8 mouse cellular contexts compared by ENCODE assay signal in genomic region chr10:89745666-89746020, GRCm38 (mm10). TPM values are rescaled to one million over a fixed set of nuclear protein-coding genes. Genes with fewer than 3 reads are reported as not detected.
A peak's percentile ranks its signal among the peaks of the same experiment; 100 is the strongest.
DNase-seq lines count a peak whose midpoint lies in the region; ATAC-seq and TF ChIP-seq lines count a peak whose summit lies in the region.

No protein-coding gene starts in this region.

- no peak for TF ChIP-seq POLR2A in cerebellum, adult 2 months (IDR thresholded peaks at IDR 0.05; ENCODE audit: borderline replicate concordance, insufficient read depth, low read length)
- TF ChIP-seq POLR2A in thymus, adult 2 months (IDR thresholded peaks at IDR 0.05; ENCODE audit: control insufficient read depth, extremely low read depth, insufficient read depth, low read length, poor library complexity) = no peak
- TF ChIP-seq POLR2A in myocyte (IDR thresholded peaks at IDR 0.05; ENCODE audit: insufficient read length, low read depth) = no peak

- H3K9ac ChIP-seq in intestine, embryonic 16.5 days (ENCODE audit: low read depth, low read length) = peak overlapping the region; percentile 91

- no peaks in the 10 kb centered on the region for H3K36me3 ChIP-seq in thymus, adult 2 months (ENCODE audit: control insufficient read depth, insufficient read depth, low read length)
- H3K36me3 ChIP-seq in intestine, embryonic 16.5 days (ENCODE audit: control insufficient read depth, insufficient read depth, low read length) = no peaks in the 10 kb centered on the region
- H3K36me3 ChIP-seq in myocyte (ENCODE audit: control insufficient read depth, insufficient read depth) = no peaks in the 10 kb centered on the region

- H3K4me3 ChIP-seq in cerebellum, adult 2 months (replicated peaks; ENCODE audit: insufficient read depth, low read depth, low read length) = peak overlapping the region; percentile 97
- H3K4me3 ChIP-seq in thymus, adult 2 months (ENCODE audit: control insufficient read depth, insufficient read depth, low read length) = peak overlapping the region; percentile 77
- peak overlapping the region; percentile 95 for H3K4me3 ChIP-seq in intestine, embryonic 16.5 days (ENCODE audit: low read length)
- H3K4me3 ChIP-seq in myocyte = peak overlapping the region; percentile 85

- intact Hi-C loops in left cerebral cortex, postnatal 14 days (cut with DNase I) = loop anchor here (10.0 kb wide), 1 partner anchor 299 kb away; no protein-coding TSS in a partner anchor

- peak overlapping the region; percentile 82 for H3ac ChIP-seq in myocyte (ENCODE audit: control insufficient read depth, insufficient read length)

- under 1% methylated on average over 14 of the region's 14 CpGs for WGBS in cerebellum, adult 2 months
- WGBS in thymus, adult 2 months = under 1% methylated on average over 14 of the region's 14 CpGs
- 0% methylated on average over 14 of the region's 14 CpGs for WGBS in intestine, embryonic 16.5 days

- H3K4me2 ChIP-seq in intestine, embryonic 16.5 days (ENCODE audit: low read depth, low read length) = peak overlapping the region; percentile 73
- H3K4me2 ChIP-seq in myocyte (ENCODE audit: low read depth) = peak overlapping the region; percentile 78

- TF ChIP-seq CTCF in cerebellum, adult 2 months (IDR thresholded peaks at IDR 0.05; ENCODE audit: borderline replicate concordance, insufficient read depth, low read depth, low read length) = no peak
- no peak for TF ChIP-seq CTCF in thymus, adult 2 months (IDR thresholded peaks at IDR 0.05; ENCODE audit: borderline replicate concordance, control insufficient read depth, extremely low read depth, insufficient read depth, low read length, poor library complexity)

- no peaks in the 10 kb centered on the region for H3K9me3 ChIP-seq in intestine, embryonic 16.5 days (ENCODE audit: control insufficient read depth, low read length)

- peaks cover 54% of the 10 kb centered on the region for H3K79me2 ChIP-seq in myocyte (ENCODE audit: control insufficient read depth, insufficient read depth)

- ATAC-seq in intestine, embryonic 16.5 days = no peak

- peak overlapping the region; percentile 94 for H3K27ac ChIP-seq in cerebellum, adult 2 months (ENCODE audit: insufficient read depth, low read length)
- H3K27ac ChIP-seq in thymus, adult 2 months (ENCODE audit: control insufficient read depth, insufficient read depth, low read length) = peak overlapping the region; percentile 38; the same call in 1 of the 2 replicates
- peak overlapping the region; percentile 88 for H3K27ac ChIP-seq in intestine, embryonic 16.5 days (ENCODE audit: low read length)

- H3K4me1 ChIP-seq in cerebellum, adult 2 months (ENCODE audit: control insufficient read depth, insufficient read depth, low read length) = peaks cover 3% of the 10 kb centered on the region; the same call in 1 of the 2 replicates
- peaks cover 9% of the 10 kb centered on the region for H3K4me1 ChIP-seq in thymus, adult 2 months (replicated peaks; ENCODE audit: control insufficient read depth, insufficient read depth, low read length)
- peaks cover 6% of the 10 kb centered on the region for H3K4me1 ChIP-seq in intestine, embryonic 16.5 days (ENCODE audit: control insufficient read depth, insufficient read depth, low read length)

- no peaks in the 10 kb centered on the region for H3K27me3 ChIP-seq in cerebellum, adult 2 months (ENCODE audit: control insufficient read depth, insufficient read depth, low read length)
- H3K27me3 ChIP-seq in thymus, adult 2 months (ENCODE audit: control insufficient read depth, insufficient read depth, low read length) = no peaks in the 10 kb centered on the region
- H3K27me3 ChIP-seq in intestine, embryonic 16.5 days (replicated peaks; ENCODE audit: control insufficient read depth, insufficient read depth, low read length) = no peaks in the 10 kb centered on the region
- H3K27me3 ChIP-seq in myocyte (ENCODE audit: control insufficient read depth, insufficient read depth, insufficient read length) = no peaks in the 10 kb centered on the region

- DNase-seq in cerebellum, adult 2 months = no peak
- no peak for DNase-seq in cerebellum, adult 8-10 months
- no peak for DNase-seq in thymus, adult 2 months
- DNase-seq in thymus, adult 18-20 months = no peak
- no peak for DNase-seq in left cerebral cortex, postnatal 14 days (ENCODE audit: low spot score in 2 of 2)
- no peak for DNase-seq in gastrocnemius, postnatal 4 days (ENCODE audit: low spot score in 2 of 2)

TF ChIP-seq in myocyte, 11 proteins besides CTCF, POLR2A, EP300 and RAD21:
- TF ChIP-seq MAX (IDR thresholded peaks at IDR 0.05; ENCODE audit: low read depth) (no peak), TCF12 (IDR thresholded peaks at IDR 0.05; ENCODE audit: insufficient read depth, poor library complexity, severe bottlenecking) (no peak), E2F4 (IDR thresholded peaks at IDR 0.05; ENCODE audit: insufficient read depth) (no peak), REST (IDR thresholded peaks at IDR 0.05; ENCODE audit: insufficient read depth, insufficient read length) (no peak), CEBPB (IDR thresholded peaks at IDR 0.05; ENCODE audit: insufficient read depth, poor library complexity, severe bottlenecking) (no peak), POLR2AphosphoS2 (IDR thresholded peaks at IDR 0.05; ENCODE audit: insufficient read length, low read depth) (no peak), USF1 (IDR thresholded peaks at IDR 0.05; ENCODE audit: low read depth) (no peak), MYOG (IDR thresholded peaks at IDR 0.05; ENCODE audit: control insufficient read depth in 1 of 3, insufficient read depth in 1 of 3, insufficient read length in 2 of 3, low read depth in 2 of 3) (no peak), SRF (IDR thresholded peaks at IDR 0.05; ENCODE audit: control insufficient read depth, insufficient read length, low read depth) (no peak), TCF3 (IDR thresholded peaks at IDR 0.05; ENCODE audit: insufficient read length, low read depth) (no peak), MYOD1 (IDR thresholded peaks at IDR 0.05; ENCODE audit: control insufficient read depth in 1 of 3, insufficient read length in 2 of 3, low read depth in 2 of 3) (no peak)
TF ChIP-seq in myocyte: peak in this region for 0.

RNA-seq across cellular contexts. Expression of gene Uhrf1bp1l, which starts 0.9 kb away (rescaled TPM):
- polyA plus RNA-seq in cerebellum, adult 2 months (2012; rRNA removed) = 52.4 and 56.8 TPM in 2 replicates
- polyA plus RNA-seq in thymus, adult 2 months (2012; rRNA removed) = 20.4 and 20.7 TPM in 2 replicates
- polyA plus RNA-seq in intestine, embryonic 16.5 days (2015; fragmentation: Nextera tagmentation; extraction: Ambion mirVana) = 17.2 and 19.4 TPM in 2 replicates
- 16.0 TPM for polyA plus RNA-seq in myocyte (2012; fragmentation: generic; extraction: Trizol)
- total RNA-seq in left cerebral cortex, postnatal 14 days (2021) = 10 to 100 TPM; 88.6 to 90.2 TPM
- 10 to 100 TPM; 11.5 to 17.9 TPM for total RNA-seq in gastrocnemius, postnatal 4 days (2021)

RNA-seq across cellular contexts. Expression of gene Actr6, which starts 13.5 kb away (rescaled TPM):
- polyA plus RNA-seq in cerebellum, adult 2 months (2012; rRNA removed) = 18.0 and 18.7 TPM in 2 replicates
- polyA plus RNA-seq in thymus, adult 2 months (2012; rRNA removed) = 2.6 and 2.7 TPM in 2 replicates
- 18.7 and 21.5 TPM in 2 replicates for polyA plus RNA-seq in intestine, embryonic 16.5 days (2015; fragmentation: Nextera tagmentation; extraction: Ambion mirVana)
- 4.5 TPM for polyA plus RNA-seq in myocyte (2012; fragmentation: generic; extraction: Trizol)
- total RNA-seq in left cerebral cortex, postnatal 14 days (2021) = 10 to 100 TPM; 22.5 to 23.1 TPM
- 1 to 10 TPM; 6.9 to 8.0 TPM for total RNA-seq in gastrocnemius, postnatal 4 days (2021)

RNA-seq across cellular contexts. Expression of gene Scyl2, which starts 59.6 kb away (rescaled TPM):
- 29.7 and 31.5 TPM in 2 replicates for polyA plus RNA-seq in cerebellum, adult 2 months (2012; rRNA removed)
- 20.6 and 23.1 TPM in 2 replicates for polyA plus RNA-seq in thymus, adult 2 months (2012; rRNA removed)
- 5.3 and 6.1 TPM in 2 replicates for polyA plus RNA-seq in intestine, embryonic 16.5 days (2015; fragmentation: Nextera tagmentation; extraction: Ambion mirVana)
- 7.2 TPM for polyA plus RNA-seq in myocyte (2012; fragmentation: generic; extraction: Trizol)
- total RNA-seq in left cerebral cortex, postnatal 14 days (2021) = 10 to 100 TPM; 33.0 to 33.5 TPM
- total RNA-seq in gastrocnemius, postnatal 4 days (2021) = 10 to 100 TPM; 15.0 to 18.6 TPM

Comparison
In these comparisons a context has a peak if more than half of its experiments do, and no peak if none do; other contexts are left out.
1. H3K27ac ChIP-seq: peak in every context shown above with its lines; median percentile 94 in cerebellum, adult 2 months; 88 in intestine, embryonic 16.5 days; 38 in thymus, adult 2 months.